Mouse (Mus musculus) kidney, adult 2 months (tissue): ENCODE results near the gene Igfbp1. TPM values are rescaled to one million over a fixed set of nuclear protein-coding genes. Genes with fewer than 3 reads are reported as not detected.

Source experiments
- DNase-seq: peaks from one replicate; pipeline ENCODE4 v3.0.0; 2021
- H3K27ac ChIP-seq: fragments of 200-500 bp; 2 replicates; pipeline ENCODE4 v1.5.1; 2012; ENCODE audit warnings: low read depth, low read length, control low read depth, inconsistent platforms; ENCODE audit not compliant: insufficient read depth
- H3K27me3 ChIP-seq: fragments of 200-500 bp; replicated peaks from 2 replicates; pipeline ENCODE4 v1.6.1; 2012; ENCODE audit warnings: mild to moderate bottlenecking, moderate library complexity, low read length, inconsistent platforms; ENCODE audit not compliant: control insufficient read depth, insufficient read depth
- H3K36me3 ChIP-seq: fragments of 200-500 bp; 2 replicates; pipeline ENCODE4 v1.6.1; 2012; ENCODE audit warnings: mild to moderate bottlenecking, moderate library complexity, low read length, inconsistent platforms; ENCODE audit not compliant: control insufficient read depth, insufficient read depth
- H3K4me1 ChIP-seq: fragments of 200-500 bp; 2 replicates; pipeline ENCODE4 v1.6.1; 2011; ENCODE audit warnings: low read length; ENCODE audit not compliant: control insufficient read depth, insufficient read depth
- H3K4me3 ChIP-seq: fragments of 200-500 bp; 2 replicates; pipeline ENCODE4 v1.5.1; 2011; ENCODE audit warnings: mild to moderate bottlenecking, low read depth, low read length, control low read depth; ENCODE audit not compliant: insufficient read depth
- CTCF ChIP-seq: fragments of 200-500 bp; conservative IDR thresholded peaks from 2 replicates; pipeline ENCODE4 v1.5.1; 2011; ENCODE audit warnings: low read depth, mild to moderate bottlenecking, control low read depth, low read length, moderate library complexity, mixed read lengths; ENCODE audit not compliant: insufficient read depth, insufficient read length
- POLR2A ChIP-seq: fragments of 200-500 bp; IDR thresholded peaks from one replicate; pipeline ENCODE4 v1.6.1; 2011; ENCODE audit warnings: low read depth, low read length, control low read depth
- WGBS: fragments of 180-500 bp; shearing (Covaris S2); methylation state at CpG from one replicate; pipeline ENCODE4 v1.1.7; 2018; 5-methylcytosine and 5-hydroxymethylcytosine counted together
- polyA plus RNA-seq: library from polyadenylated mRNA; depleted of rRNA; stranded (reverse); fragments of >200 nt; gene quantifications from 2 replicates; pipeline ENCODE4 v1.2.3, GENCODE M21; 2012; rRNA removed

The Igfbp1 gene
- polyA plus RNA-seq, 1 experiment = 28.0 TPM

DNA sequence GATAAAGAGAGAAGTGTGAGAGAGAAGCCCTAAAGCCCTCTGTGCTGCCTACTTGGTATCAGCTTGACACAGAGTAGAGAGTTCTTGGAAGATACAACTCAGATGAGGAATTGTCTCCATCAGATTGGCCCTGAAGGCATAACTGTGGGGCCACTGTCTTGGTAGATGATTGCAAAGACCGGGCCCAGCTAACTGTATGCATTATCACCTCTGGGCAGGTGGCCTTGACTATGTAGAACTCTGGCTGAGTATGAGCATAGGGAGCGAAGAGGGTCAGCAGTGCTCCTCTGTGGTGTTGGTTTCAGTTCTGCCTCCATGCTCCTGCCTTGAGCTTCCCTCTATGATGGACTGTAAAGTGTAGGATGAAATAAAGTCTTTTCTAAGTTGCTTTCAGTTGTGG, 52.8 kb downstream of the Igfbp1 start:
- 91% methylated on average over 2 of the region's 2 CpGs for WGBS
- Histone ChIP-seq H3K36me3 (no peaks in the 10 kb centered on the region), H3K4me3 (no peak overlapping the region), H3K27me3 (no peaks in the 10 kb centered on the region; the same call in 1 of the 2 replicates), H3K27ac (no peak overlapping the region), H3K4me1 (no peaks in the 10 kb centered on the region)
- TF ChIP-seq CTCF (no peak), POLR2A (no peak)
- no peak for DNase-seq

DNA sequence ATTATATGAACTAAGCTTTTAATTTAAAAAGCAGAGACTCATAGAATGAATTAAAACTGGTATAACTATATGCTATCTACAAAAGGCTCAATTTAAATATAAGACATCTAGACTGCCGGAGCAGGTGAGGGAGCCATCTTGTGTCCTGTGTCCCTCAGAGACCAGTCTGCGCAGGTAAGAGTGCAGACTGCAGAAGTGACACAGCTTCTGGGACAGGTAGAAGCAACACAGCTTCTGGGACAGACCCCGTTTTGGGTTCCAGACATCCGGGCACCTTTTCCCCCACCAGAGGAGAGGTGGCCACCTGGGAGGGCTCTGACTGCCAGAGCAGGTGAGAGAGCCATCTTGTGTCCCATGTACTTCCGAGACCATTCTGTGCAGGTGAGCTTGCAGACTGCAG, 53.3 kb downstream of the Igfbp1 start:
- Histone ChIP-seq H3K4me3 (no peak overlapping the region), H3K4me1 (no peaks in the 10 kb centered on the region), H3K27ac (no peak overlapping the region), H3K27me3 (no peaks in the 10 kb centered on the region; the same call in 1 of the 2 replicates), H3K36me3 (no peaks in the 10 kb centered on the region)
- no peak for DNase-seq
- WGBS = 95% methylated on average over 5 of the region's 5 CpGs
- no peak for TF ChIP-seq CTCF
- no peak for TF ChIP-seq POLR2A

Other genes starting within 250 kb of the Igfbp1 start
- gene Adcy1, start 134.3 kb upstream of the Igfbp1 start, polyA plus RNA-seq = 3.7 and 4.2 TPM in 2 replicates
- gene Gm11985, start 9.2 kb upstream of the Igfbp1 start, polyA plus RNA-seq = not detected in 2 replicates
- gene Igfbp3, start 16.1 kb downstream of the Igfbp1 start, polyA plus RNA-seq = 300 and 359 TPM in 2 replicates